In genomic region chr4:137133789-137134188, GRCm38 (mm10) we compare ENCODE assay signal across 10 mouse cellular contexts.
DNase-seq lines count a peak whose midpoint lies in the region; ATAC-seq lines count a peak whose summit lies in the region.
"Had no signal": no experiment of that assay in that cellular context is flagged by ENCODE, and none has a peak within 500 bp of the region (broad histone marks: within the 10 kb centered on the region; RNA-seq: fewer than 3 reads in every experiment).

No protein-coding gene starts in this region.

- H3K27me3 ChIP-seq in liver, embryonic 12.5 days (replicated peaks) = peaks cover 65% of the 10 kb centered on the region
- H3K27me3 ChIP-seq in heart, embryonic 13.5 days (replicated peaks) = peaks cover 58% of the 10 kb centered on the region
- H3K27me3 ChIP-seq in stomach, embryonic 14.5 days (ENCODE audit: control insufficient read depth, insufficient read depth, low read length) = no peaks in the 10 kb centered on the region

- H3K4me1 ChIP-seq in liver, embryonic 12.5 days = 0 out of 2 replicates have a peak, but pooled peaks cover 3% of the 10 kb centered on the region
- H3K4me1 ChIP-seq in heart, embryonic 13.5 days = peaks cover 28% of the 10 kb centered on the region
- H3K4me1 ChIP-seq in stomach, embryonic 14.5 days (ENCODE audit: control insufficient read depth, insufficient read depth, low read length) = peaks cover 23% of the 10 kb centered on the region

- ATAC-seq in liver, embryonic 12.5 days = no peak
- ATAC-seq in heart, embryonic 13.5 days (ENCODE audit: extremely low read depth, insufficient number of reproducible peaks, low FRiP score, low TSS enrichment) = peak; percentile 60; the same call in 1 of the 2 replicates
- ATAC-seq in stomach, embryonic 14.5 days (ENCODE audit: insufficient number of reproducible peaks, insufficient read depth, low FRiP score, low read depth) = peak; percentile 51; the same call in 1 of the 2 replicates

- no peaks in the 10 kb centered on the region for H3K9me3 ChIP-seq in liver, embryonic 12.5 days (replicated peaks)
- H3K9me3 ChIP-seq in heart, embryonic 13.5 days = no peaks in the 10 kb centered on the region
- no peaks in the 10 kb centered on the region for H3K9me3 ChIP-seq in stomach, embryonic 14.5 days (ENCODE audit: control insufficient read depth, low read depth, low read length)
- H3K9me3 ChIP-seq: embryonic facial prominence, embryonic 13.5 days; limb, embryonic 12.5 days had no signal

- 46% methylated on average over 13 of the region's 13 CpGs for WGBS in liver, embryonic 12.5 days (ENCODE audit: insufficient replicate concordance)
- WGBS in heart, embryonic 13.5 days = 41% methylated on average over 13 of the region's 13 CpGs
- WGBS in stomach, embryonic 14.5 days = 23% methylated on average over 13 of the region's 13 CpGs

- H3K9ac ChIP-seq in liver, embryonic 12.5 days = no peak overlapping the region
- no peak overlapping the region for H3K9ac ChIP-seq in heart, embryonic 13.5 days
- no peak overlapping the region for H3K9ac ChIP-seq in stomach, embryonic 14.5 days (replicated peaks; ENCODE audit: low read depth, low read length)
- H3K9ac ChIP-seq: limb, embryonic 12.5 days had no signal

- peak; percentile 42 for DNase-seq in liver
- DNase-seq in kidney, postnatal 10 days = peak; percentile 67
- no peak for DNase-seq in ovary, postnatal 14 days (ENCODE audit: low spot score)
- no peak for DNase-seq in layer of hippocampus, adult 9-11 months
- DNase-seq: gastrocnemius, postnatal 14 days had no signal

- H3K4me3 ChIP-seq in liver, embryonic 12.5 days = no peak overlapping the region
- H3K4me3 ChIP-seq in heart, embryonic 13.5 days = no peak overlapping the region
- no peak overlapping the region for H3K4me3 ChIP-seq in stomach, embryonic 14.5 days (ENCODE audit: low read depth, low read length)
- H3K4me3 ChIP-seq: embryonic facial prominence, embryonic 13.5 days; limb, embryonic 12.5 days had no signal

- H3K36me3 ChIP-seq in liver, embryonic 12.5 days = no peaks in the 10 kb centered on the region
- H3K36me3 ChIP-seq in heart, embryonic 13.5 days = no peaks in the 10 kb centered on the region
- no peaks in the 10 kb centered on the region for H3K36me3 ChIP-seq in stomach, embryonic 14.5 days (ENCODE audit: control insufficient read depth, insufficient read depth, low read length)
- H3K36me3 ChIP-seq: embryonic facial prominence, embryonic 13.5 days; limb, embryonic 12.5 days had no signal

- no peak overlapping the region for H3K4me2 ChIP-seq in liver, embryonic 12.5 days
- H3K4me2 ChIP-seq in heart, embryonic 13.5 days = no peak overlapping the region
- H3K4me2 ChIP-seq in stomach, embryonic 14.5 days (replicated peaks; ENCODE audit: low read depth, low read length) = peak overlapping the region; percentile 14; the same call in 1 of the 2 replicates
- H3K4me2 ChIP-seq: embryonic facial prominence, embryonic 13.5 days; limb, embryonic 12.5 days had no signal

- H3K27ac ChIP-seq in liver, embryonic 12.5 days = no peak overlapping the region; the same call in 1 of the 2 replicates
- no peak overlapping the region for H3K27ac ChIP-seq in heart, embryonic 13.5 days (replicated peaks)
- peak overlapping the region; percentile 39; the same call in 1 of the 2 replicates for H3K27ac ChIP-seq in stomach, embryonic 14.5 days (ENCODE audit: low read length)
- H3K27ac ChIP-seq: embryonic facial prominence, embryonic 13.5 days; limb, embryonic 12.5 days had no signal

Comparison
In these comparisons a context has a peak if more than half of its experiments do, and no peak if none do; other contexts are left out.
1. DNase-seq: peak in liver (single experiment) and kidney, postnatal 10 days (single experiment); none in ovary, postnatal 14 days (single experiment) and layer of hippocampus, adult 9-11 months (single experiment).